Mouse (Mus musculus): ENCODE measurements around the gene Sumo2.

GRCm38 (mm10) chr11:115514238-115514663 is 21.8 kb downstream of the Sumo2 start, which contains the start of gene Jpt1:
- TF ChIP-seq POLR2A (IDR thresholded peaks at IDR 0.05; ENCODE audit: borderline replicate concordance, low read depth, low read length) (peak; percentile 98), CTCF (IDR thresholded peaks at IDR 0.05; ENCODE audit: low read depth, low read length) (no peak)
